Mouse (Mus musculus) yolk sac, embryonic 10.5 days (tissue): ENCODE measurements around the gene Slc51b.

Experiments used
- DNase-seq: peaks from one replicate; pipeline ENCODE4 v3.0.0-alpha.2; 2017; ENCODE audit warnings: low spot score

Gene Slc51b

DNA sequence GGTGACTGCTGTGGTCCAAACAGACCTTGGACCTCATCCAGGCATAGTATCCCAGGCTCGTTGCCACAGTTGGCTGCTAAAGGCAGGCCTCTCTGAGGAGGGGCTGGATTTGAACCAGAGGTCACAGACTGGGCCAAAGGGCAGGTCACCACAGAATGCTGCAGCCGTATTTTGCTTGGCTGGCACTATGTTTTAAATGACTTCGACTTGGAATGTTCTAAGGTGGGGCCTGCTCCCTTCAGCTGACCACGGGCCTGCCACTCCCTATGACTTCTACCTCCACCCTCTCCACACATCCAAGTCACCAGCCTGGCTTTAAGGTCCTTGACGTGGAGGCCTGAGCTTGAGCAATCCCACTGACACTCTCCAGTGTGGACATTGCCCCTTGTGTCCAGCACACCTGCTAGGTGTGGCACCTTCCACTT lies 13.9 kb downstream of the Slc51b start:
- DNase-seq, result peak; percentile 62

DNA sequence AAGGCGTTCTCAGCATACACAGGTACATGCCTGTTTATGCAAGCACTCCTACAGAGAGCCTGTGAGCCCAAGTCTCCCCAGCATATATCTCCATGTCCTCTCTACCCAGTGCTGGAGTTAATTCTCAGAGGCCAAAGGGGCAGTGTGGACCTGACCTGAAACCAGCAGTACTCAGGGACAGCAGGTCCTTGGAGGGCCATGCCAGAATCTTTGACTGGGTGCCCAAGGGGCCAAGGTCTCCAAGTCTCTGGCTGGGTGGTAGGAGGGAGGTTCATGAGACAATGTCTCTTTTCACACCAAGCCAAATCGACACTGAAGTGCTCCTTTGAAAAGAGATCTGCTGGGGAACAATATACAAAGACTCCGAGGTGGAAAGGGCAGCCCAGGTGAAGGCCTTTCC lies 14.9 kb downstream of the Slc51b start:
- no peak for DNase-seq

- no peak for DNase-seq
Measured at GRCm38 (mm10) chr9:65407327-65407726, 15.4 kb downstream of the Slc51b start.

DNA sequence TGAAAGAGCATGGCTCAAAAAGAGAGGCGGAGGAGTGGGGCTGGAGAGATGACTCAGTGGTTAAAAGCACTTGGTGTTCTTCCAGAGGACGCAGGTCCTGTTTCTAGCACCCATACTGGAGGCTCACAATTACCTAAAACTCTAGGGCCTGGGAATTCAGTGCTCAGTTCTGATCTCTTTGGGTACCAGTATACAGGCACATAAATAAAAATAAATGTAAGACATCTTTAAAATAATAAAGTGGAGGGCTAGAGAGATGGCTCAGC lies 17.6 kb downstream of the Slc51b start:
- DNase-seq, result no peak

GRCm38 (mm10) chr9:65404331-65405183 lies 18.2 kb downstream of the Slc51b start:
- DNase-seq, result no peak

DNA sequence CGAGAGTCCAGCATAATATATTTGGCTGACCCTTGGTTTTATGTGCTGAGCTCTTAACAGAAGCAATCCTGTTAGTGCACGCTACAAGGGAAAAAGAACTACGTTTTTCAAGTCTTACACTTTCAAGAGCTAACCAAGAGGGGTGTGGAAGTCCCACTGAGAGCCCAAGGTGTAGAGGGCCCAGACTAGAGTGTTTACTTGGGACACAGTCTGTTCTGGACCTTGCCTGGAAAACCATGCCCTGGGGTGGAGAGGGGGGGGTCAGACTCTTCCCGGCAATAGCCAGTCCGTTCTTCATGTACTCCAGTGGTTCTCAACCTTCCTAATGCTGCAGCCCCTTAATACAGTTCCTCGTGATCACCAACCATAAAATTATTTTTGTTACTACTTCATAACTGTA lies 22.8 kb downstream of the Slc51b start:
- no peak for DNase-seq

GRCm38 (mm10) chr9:65398279-65398678 lies 24.5 kb downstream of the Slc51b start, which contains the start of gene Rasl12:
TSS of gene Rasl12 (plus strand) at chr9:65398506.
- DNase-seq, result peak; percentile 66

- no peak for DNase-seq
Measured at GRCm38 (mm10) chr9:65394360-65394759, 28.4 kb downstream of the Slc51b start.

DNA sequence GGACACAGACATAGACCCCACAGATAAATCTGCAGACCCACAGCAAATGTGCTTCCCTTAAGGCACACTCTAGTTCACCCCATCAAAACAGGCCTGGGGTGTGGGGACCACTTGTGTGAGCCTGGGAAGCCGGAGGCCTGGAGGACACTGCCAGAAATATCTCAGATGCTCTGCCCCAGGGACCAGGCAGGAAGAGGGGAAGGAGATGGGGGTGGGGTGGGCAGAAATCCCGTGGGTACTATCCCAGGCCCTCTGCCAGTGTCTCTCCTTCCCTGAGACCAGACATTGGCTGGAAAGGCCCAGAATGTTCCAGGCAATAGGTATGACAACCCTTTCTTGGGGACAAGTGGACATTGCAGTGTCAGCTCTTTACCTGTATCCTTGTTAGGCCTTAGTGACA lies 29.1 kb downstream of the Slc51b start:
- DNase-seq, result no peak

- DNase-seq, result peak; percentile 56
Measured at GRCm38 (mm10) chr9:65392638-65393364, 30.0 kb downstream of the Slc51b start.

GRCm38 (mm10) chr9:65391613-65391964 lies 31.2 kb downstream of the Slc51b start, which contains the start of gene Kbtbd13:
TSS of gene Kbtbd13 (minus strand) at chr9:65391652.
- no peak for DNase-seq

- DNase-seq, result peak; percentile 26
Measured at GRCm38 (mm10) chr9:65390752-65391612, 31.8 kb downstream of the Slc51b start.

- DNase-seq, result no peak
Measured at GRCm38 (mm10) chr9:65386373-65387140, 36.2 kb downstream of the Slc51b start.

GRCm38 (mm10) chr9:65384276-65384675 lies 38.5 kb downstream of the Slc51b start:
- DNase-seq, result no peak

DNA sequence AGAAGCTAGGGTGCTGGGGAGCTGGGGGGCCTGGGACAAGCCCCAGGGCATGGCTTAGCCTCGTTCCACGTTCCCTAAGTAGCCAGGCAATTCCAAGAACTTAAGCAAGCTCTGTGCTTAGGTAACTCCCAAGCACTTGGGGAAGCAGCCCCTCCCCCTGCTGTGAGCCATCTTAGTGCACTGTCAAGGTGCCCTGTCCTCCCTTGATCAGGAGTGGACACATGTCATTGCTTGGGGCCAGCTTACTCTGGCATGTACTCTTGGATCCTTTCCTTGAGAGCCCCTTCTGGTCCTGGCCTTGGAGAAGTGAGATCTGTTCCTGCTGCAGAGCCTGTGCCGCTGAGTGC lies 40.0 kb downstream of the Slc51b start:
- no peak for DNase-seq

DNA sequence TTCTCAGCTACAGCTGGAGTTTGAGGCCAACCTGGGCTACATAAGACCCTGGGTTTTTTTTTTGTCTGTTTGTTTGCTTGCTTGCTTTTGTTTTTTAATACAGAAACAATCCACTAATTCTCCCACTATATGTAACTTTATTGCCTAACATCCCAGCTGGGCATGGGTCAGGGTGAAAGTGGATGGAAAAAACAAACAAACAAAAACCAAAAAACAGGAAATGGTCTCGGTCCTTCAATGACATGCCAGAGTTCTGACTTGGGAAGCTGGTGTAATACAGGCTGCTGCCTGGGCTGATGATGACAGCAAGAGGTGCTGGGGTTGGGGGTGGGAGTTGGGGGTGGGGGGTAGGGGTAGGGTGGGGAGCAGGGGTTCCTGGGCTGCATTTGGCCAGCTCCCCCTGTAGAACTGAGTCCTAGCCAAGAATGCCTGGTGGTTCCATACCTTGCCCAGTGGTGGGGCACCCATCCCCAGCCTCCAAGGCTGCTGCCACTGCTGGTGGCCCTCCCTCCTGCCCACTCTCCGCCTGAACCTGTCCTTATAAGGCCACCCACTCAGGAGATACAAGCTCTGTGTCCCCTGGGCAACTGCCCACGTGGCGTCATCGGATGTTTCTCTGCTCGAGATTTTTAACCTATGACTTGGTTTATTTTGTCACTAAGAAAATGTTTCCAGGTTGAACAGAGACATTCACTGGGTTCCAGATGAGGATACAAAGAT lies 40.6 kb downstream of the Slc51b start:
- DNase-seq, result no peak

- DNase-seq, result no peak
Measured at GRCm38 (mm10) chr9:65381017-65381590, 41.7 kb downstream of the Slc51b start.

GRCm38 (mm10) chr9:65375163-65375934 lies 47.4 kb downstream of the Slc51b start:
- no peak for DNase-seq

GRCm38 (mm10) chr9:65374468-65375162 lies 48.1 kb downstream of the Slc51b start:
- DNase-seq, result no peak
